Mouse (Mus musculus) C2C12 (cell line): ENCODE data around the gene Ssxb10.

Source experiments
- CEBPB ChIP-seq: IDR thresholded peaks from one replicate; pipeline ENCODE4 v1.6.1; 2011; ENCODE audit warnings: low read depth, mild to moderate bottlenecking, control low read depth, moderate library complexity
- CTCF ChIP-seq: IDR thresholded peaks from one replicate; pipeline ENCODE4 v1.5.1; 2011; ENCODE audit not compliant: control insufficient read depth, insufficient read depth, insufficient read length
- FOSL1 ChIP-seq: IDR thresholded peaks from one replicate; pipeline ENCODE4 v1.8.0; 2011; ENCODE audit warnings: mild to moderate bottlenecking, low read length; ENCODE audit not compliant: poor library complexity, insufficient read depth, severe bottlenecking
- MAX ChIP-seq: IDR thresholded peaks from one replicate; pipeline ENCODE4 v1.6.1; 2011; ENCODE audit warnings: mild to moderate bottlenecking, control low read depth
- MYOD1 ChIP-seq: IDR thresholded peaks from one replicate; pipeline ENCODE4 v1.6.1; 2011; ENCODE audit warnings: low read depth; ENCODE audit not compliant: control insufficient read depth, insufficient read length

DNA sequence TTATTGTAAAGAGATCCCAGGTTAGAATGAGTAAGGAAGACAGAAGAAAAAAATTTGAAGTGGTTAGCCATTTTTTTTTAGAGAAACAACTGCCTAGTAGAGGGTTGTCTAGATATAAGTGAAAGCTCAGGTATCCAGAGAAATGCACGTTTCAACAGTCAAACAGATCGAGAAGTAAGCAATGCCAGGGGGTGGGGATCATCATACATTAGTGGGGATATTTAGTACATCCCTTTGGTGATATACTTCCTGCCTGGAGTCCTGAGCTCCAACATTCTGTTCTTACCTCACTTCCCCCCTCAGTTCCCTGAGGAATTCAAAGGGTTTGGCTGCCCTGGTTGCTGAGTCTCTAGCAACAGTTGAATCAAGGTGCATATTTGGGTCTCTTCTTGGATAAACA is at the start of gene Ssxb10:
- TF ChIP-seq CTCF (no peak), MAX (no peak), FOSL1 (no peak), CEBPB (no peak), MYOD1 (no peak)
